Mouse (Mus musculus) embryonic fibroblast, embryonic 13.5 days (primary cell): ENCODE measurements at regions not wholly inside any gene's neighbourhood (a gene's known extent, or its start where the extent isn't known, plus 50 kb on each side); places are given as distances from the start of the nearest gene placed in this dataset.

ENCODE experiments used
- CTCF ChIP-seq: IDR thresholded peaks from 2 replicates; pipeline ENCODE4 v1.5.1; 2011; ENCODE audit warnings: mild to moderate bottlenecking, control low read depth, low read length, moderate library complexity, borderline replicate concordance; ENCODE audit not compliant: insufficient read depth
- POLR2A ChIP-seq: IDR thresholded peaks from 2 replicates; pipeline ENCODE4 v1.6.1; 2011; ENCODE audit warnings: low read depth, mild to moderate bottlenecking, control low read depth, low read length, moderate library complexity

- TF ChIP-seq CTCF = no peak
- no peak for TF ChIP-seq POLR2A
Observed at GRCm38 (mm10) chr17:62962292-62962618, 81.1 kb upstream of the Efna5 start.
